Mouse (Mus musculus): Measurements from ENCODE around the gene Zbtb38. TPM values are rescaled to one million over a fixed set of nuclear protein-coding genes. Genes with fewer than 3 reads are reported as not detected.

Zbtb38 gene
- polyA plus RNA-seq (2015; fragmentation: Nextera tagmentation; extraction: Ambion mirVana) = 21.9 and 32.4 TPM in 2 replicates

GRCm38 (mm10) chr9:96752603-96753114 is at the start of gene Zbtb38:
Gene Zbtb38, minus strand, starts transcription at chr9:96752831.

Other genes starting within 250 kb of the Zbtb38 start
- not detected in 2 replicates for gene Gm28729, start 227.6 kb downstream of the Zbtb38 start, polyA plus RNA-seq (2015; fragmentation: Nextera tagmentation; extraction: Ambion mirVana)
- 7.8 and 11.3 TPM in 2 replicates for gene Rasa2, start 121.2 kb downstream of the Zbtb38 start, polyA plus RNA-seq (2015; fragmentation: Nextera tagmentation; extraction: Ambion mirVana)
- gene Pxylp1, start 139.8 kb upstream of the Zbtb38 start, polyA plus RNA-seq (2015; fragmentation: Nextera tagmentation; extraction: Ambion mirVana) = 5.6 and 7.6 TPM in 2 replicates

Data from adrenal gland, postnatal 0 days (tissue).